Mouse (Mus musculus): ENCODE measurements around the gene Smarcc2. TPM values are rescaled to one million over a fixed set of nuclear protein-coding genes. Genes with fewer than 3 reads are reported as not detected.

The Smarcc2 gene
- total RNA-seq, 2 experiments from 2014 or later = 73.3 to 98.5 TPM

- peak; percentile 41 for ATAC-seq (replicated peaks; ENCODE audit: low FRiP score, low TSS enrichment, poor library complexity, severe bottlenecking)
Observed at GRCm38 (mm10) chr10:128440407-128440806, 18.6 kb upstream of the Smarcc2 start.

GRCm38 (mm10) chr10:128441324-128442119, 17.5 kb upstream of the Smarcc2 start:
- ATAC-seq (replicated peaks; ENCODE audit: low FRiP score, low TSS enrichment, poor library complexity, severe bottlenecking) = no peak

DNA sequence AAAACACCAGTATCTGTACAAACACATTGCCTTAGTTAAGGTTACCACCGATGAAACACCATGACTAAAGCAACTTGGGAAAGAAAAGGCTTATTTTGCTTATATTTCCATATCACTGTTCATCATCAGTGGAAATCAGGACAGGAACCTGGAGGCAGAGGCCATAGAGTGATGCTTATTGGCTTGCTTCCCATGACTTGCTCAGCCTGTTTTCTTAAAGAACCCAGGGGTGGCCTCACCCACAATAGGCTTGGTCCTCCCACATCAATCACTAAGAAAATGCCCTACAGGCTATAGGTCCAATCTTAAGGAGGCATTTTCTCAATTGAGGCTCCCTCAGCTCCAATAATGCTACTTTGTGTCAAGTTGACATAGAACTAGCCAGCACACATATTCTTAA, 16.3 kb upstream of the Smarcc2 start:
- no peak for ATAC-seq (replicated peaks; ENCODE audit: low FRiP score, low TSS enrichment, poor library complexity, severe bottlenecking)

- peak; percentile 40; the same call in 1 of the 2 replicates for ATAC-seq (replicated peaks; ENCODE audit: low FRiP score, low TSS enrichment, poor library complexity, severe bottlenecking)
Observed at GRCm38 (mm10) chr10:128444354-128444753, 14.7 kb upstream of the Smarcc2 start.

- ATAC-seq (replicated peaks; ENCODE audit: low FRiP score, low TSS enrichment, poor library complexity, severe bottlenecking) = 0 out of 2 replicates have a peak, but pooled peaks have one; percentile 11
Observed at GRCm38 (mm10) chr10:128445407-128445806, 13.6 kb upstream of the Smarcc2 start.

DNA sequence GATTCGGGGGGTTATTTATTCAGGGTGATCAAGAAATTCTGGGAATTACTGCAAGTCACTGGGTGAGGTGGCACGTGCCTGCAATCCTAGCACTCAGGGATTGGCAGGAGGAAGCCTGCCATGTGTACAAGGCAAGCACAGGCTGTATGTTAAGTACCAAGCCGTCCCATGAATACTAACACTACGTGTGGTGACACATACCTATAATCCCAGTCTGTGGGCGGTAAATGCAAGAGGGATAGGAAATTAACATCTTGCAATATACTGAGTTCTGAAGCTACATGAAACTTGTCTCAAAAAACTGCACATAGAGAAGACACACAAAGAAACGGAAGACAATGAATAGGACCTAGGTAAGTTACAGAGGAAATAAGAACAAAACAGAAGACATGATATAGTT, 8.0 kb upstream of the Smarcc2 start:
- no peak for ATAC-seq (replicated peaks; ENCODE audit: low FRiP score, low TSS enrichment, poor library complexity, severe bottlenecking)

DNA sequence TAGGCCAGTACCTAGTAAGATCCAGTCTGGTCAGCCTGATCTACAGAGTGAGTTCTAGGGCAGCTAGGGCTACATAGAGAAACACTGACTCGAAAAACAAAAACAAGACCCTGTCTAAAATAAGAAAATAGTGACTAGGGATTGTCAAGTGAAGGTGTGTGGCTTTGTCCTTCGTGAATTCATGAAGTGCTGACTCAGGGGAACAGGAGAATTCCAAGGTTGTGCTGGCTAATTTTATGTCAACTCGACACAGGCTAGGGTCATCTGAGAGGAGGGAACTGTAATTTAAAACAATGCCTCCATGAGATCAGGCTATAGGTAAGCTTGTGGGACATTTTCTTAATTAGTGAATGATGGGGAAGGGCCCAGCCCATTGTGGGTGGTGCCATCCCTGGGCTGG, 4.6 kb upstream of the Smarcc2 start:
- no peak for ATAC-seq (replicated peaks; ENCODE audit: low FRiP score, low TSS enrichment, poor library complexity, severe bottlenecking)

DNA sequence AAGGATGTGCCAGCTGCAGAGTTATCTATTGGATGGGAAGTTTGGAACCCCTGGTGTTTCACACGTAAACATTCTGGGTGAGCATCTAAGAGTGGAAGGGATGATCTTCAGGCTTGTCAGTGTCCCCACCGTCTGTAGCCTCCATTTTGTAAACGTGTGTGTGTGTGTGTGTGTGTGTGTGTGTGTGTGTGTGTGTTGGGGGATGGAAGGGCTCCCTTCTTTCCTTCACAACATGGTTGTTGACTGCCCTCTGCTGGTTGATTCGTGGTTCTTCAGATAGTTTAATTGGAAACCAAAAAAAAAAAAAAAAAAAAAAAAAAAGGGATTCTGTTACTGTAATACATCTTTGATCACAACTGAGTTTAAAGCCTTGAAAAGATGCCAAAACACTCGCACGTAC, 3.8 kb upstream of the Smarcc2 start:
- peak; percentile 18; the same call in 1 of the 2 replicates for ATAC-seq (replicated peaks; ENCODE audit: low FRiP score, low TSS enrichment, poor library complexity, severe bottlenecking)

- ATAC-seq (replicated peaks; ENCODE audit: low FRiP score, low TSS enrichment, poor library complexity, severe bottlenecking) = no peak
Observed at GRCm38 (mm10) chr10:128457676-128458075, 1.4 kb upstream of the Smarcc2 start.

- peak; percentile 72 for ATAC-seq (replicated peaks; ENCODE audit: low FRiP score, low TSS enrichment, poor library complexity, severe bottlenecking)
Observed at GRCm38 (mm10) chr10:128458348-128458718, 715 bp upstream of the Smarcc2 start.

DNA sequence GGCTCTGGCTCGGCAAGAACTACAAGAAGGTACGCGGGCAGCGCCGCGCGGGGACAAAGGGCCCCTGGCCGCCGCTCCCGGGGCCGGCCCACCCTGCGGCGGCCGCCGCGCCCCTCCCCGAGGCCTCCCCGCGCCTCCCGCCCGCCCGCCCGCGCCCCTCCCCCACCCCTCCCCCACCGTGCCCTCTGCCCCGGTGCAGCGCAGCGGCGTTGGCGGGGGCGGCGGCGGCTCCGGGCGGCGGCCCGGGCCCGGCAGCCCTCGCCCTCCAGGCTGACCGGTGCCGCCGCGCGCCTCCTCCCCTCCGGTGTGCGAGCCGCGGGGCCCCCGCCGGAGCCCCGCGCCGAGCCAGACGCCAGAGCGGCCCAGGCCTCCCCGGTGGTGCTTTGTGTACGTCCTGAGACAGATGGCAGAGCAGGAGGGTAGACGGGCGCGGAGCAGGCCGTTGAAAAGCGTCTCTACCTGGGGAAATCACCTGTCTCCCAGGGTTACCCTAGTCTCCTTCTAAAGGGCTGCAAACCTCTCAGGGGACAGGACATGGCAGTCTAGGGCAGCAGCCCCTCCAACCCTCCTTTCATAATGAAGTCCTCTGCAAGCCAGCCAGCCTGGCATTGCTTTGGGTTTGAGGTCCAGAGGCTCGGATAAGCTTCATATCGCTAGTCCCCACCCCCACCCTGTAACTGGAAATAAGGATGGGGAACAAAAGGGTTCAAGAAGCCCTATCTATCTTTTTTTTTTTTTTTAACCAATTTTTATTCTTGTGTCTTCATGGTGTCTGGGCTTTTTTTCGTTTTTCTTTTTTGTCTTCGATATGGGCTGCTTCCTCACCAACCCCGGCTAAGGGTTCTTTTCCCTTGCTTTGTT, 591 bp downstream of the Smarcc2 start:
- peak; percentile 39; the same call in 1 of the 2 replicates for ATAC-seq (replicated peaks; ENCODE audit: low FRiP score, low TSS enrichment, poor library complexity, severe bottlenecking)

- no peak for ATAC-seq (replicated peaks; ENCODE audit: low FRiP score, low TSS enrichment, poor library complexity, severe bottlenecking)
Observed at GRCm38 (mm10) chr10:128460270-128460630, 1.2 kb downstream of the Smarcc2 start.

DNA sequence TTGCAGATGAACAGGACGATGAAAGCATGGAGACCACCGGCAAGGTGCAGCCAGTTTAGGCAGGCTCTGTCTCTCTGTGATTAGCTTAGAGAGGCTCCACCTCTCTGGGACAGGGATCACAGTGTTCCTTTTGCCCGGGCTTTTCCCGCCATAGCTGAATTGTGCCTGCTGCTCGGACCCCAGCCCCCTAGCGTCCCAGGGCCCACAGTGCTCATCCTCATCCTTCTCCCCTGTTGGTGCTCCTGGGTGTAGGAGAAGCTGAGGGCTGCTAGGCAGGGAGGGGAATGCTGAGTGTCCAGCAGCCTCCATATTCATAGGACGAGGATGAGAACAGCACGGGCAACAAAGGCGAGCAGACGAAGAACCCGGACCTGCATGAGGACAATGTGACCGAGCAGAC, 15.3 kb downstream of the Smarcc2 start:
- ATAC-seq (replicated peaks; ENCODE audit: low FRiP score, low TSS enrichment, poor library complexity, severe bottlenecking) = no peak

DNA sequence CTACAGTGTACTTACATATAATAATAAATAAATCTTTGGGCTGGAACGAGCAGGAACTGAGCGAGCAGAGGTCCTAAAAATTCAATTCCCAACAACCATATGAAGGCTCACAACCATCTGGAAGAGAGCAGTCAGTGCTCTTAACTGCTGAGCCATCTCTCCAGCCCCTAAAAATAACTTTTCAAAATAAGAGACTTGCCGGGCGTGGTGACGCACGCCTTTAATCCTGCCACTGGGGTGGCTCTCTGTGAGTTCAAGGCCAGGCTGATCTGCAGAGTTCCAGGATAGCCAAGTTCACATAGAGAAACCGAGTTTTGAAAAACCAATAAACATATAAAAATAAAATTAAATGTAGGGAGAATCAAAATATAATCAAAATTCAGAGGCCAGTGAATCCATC, 27.3 kb downstream of the Smarcc2 start:
- ATAC-seq (replicated peaks; ENCODE audit: low FRiP score, low TSS enrichment, poor library complexity, severe bottlenecking) = no peak

DNA sequence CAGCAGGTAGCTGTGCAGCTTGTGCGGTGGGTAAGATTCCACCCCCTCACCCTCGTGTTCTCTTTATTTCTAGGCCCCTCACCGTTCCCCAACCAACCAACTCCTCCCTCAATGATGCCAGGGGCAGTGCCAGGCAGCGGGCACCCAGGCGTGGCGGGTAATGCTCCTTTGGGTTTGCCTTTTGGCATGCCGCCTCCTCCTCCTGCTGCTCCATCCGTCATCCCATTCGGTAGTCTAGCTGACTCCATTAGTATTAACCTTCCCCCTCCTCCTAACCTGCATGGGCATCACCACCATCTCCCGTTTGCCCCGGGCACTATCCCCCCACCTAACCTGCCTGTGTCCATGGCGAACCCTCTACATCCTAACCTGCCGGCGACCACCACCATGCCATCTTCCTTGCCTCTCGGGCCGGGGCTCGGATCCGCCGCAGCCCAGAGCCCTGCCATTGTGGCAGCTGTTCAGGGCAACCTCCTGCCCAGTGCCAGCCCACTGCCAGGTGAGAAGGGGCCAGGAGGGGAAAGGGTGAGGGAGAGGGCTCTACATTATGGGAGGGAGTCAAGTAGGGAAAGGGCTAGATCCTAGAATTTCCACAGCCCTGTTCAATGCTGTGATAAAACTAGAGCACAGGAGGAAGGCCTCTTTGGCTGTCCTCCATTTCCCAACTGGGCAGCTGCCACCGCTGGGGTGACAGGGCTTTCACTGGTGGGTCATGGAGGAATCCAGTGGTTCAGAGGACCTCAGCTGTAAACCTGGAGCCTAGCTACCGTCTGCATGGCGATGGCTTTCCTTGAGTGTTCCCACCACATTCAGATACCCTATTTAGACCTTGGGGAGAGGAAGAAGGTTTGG, 29.0 kb downstream of the Smarcc2 start:
- ATAC-seq (replicated peaks; ENCODE audit: low FRiP score, low TSS enrichment, poor library complexity, severe bottlenecking) = no peak

GRCm38 (mm10) chr10:128488776-128489175, 29.7 kb downstream of the Smarcc2 start:
- no peak for ATAC-seq (replicated peaks; ENCODE audit: low FRiP score, low TSS enrichment, poor library complexity, severe bottlenecking)

GRCm38 (mm10) chr10:128489380-128489779, 30.3 kb downstream of the Smarcc2 start:
- no peak for ATAC-seq (replicated peaks; ENCODE audit: low FRiP score, low TSS enrichment, poor library complexity, severe bottlenecking)

DNA sequence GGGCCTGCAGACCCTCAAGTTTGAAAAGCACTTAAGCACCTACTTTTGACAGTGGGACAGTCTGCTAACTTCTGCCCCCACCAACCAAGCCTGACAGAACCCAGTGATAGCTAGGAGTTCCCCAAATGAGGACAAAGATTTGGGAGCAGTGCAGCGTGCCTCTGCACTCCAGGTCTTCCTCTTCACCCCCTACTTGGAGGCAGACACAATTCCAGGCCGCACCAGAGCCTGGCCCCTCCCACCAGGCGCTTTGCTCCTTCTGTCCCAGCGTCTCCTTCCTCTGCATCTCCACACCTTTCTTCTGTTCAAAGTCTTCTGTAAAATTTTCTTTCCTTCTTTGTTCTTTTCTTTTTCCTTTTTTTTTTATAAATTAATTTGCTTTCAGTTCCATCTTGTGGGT, 30.7 kb downstream of the Smarcc2 start:
- no peak for ATAC-seq (replicated peaks; ENCODE audit: low FRiP score, low TSS enrichment, poor library complexity, severe bottlenecking)

DNA sequence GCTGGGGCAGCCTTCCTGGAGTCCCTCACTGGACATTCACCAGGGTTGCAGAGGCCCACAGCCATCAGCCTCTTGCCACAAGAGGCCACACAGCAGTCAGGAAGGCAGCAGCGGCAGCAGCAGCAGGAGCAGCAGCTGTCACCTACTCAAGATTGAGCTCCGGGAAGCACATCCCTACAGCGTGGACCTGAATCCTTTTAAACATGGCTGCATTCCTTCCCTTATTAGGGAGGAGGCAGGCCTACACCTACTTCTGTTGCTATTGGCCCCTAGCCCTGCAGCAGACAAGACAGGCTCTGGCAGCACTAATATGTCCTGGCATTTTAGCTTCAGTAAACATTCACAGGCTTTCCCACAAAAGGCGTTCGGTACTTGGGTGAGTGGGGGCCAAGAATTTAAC, 31.2 kb downstream of the Smarcc2 start:
- ATAC-seq (replicated peaks; ENCODE audit: low FRiP score, low TSS enrichment, poor library complexity, severe bottlenecking) = no peak

- no peak for ATAC-seq (replicated peaks; ENCODE audit: low FRiP score, low TSS enrichment, poor library complexity, severe bottlenecking)
Observed at GRCm38 (mm10) chr10:128490912-128491311, 31.9 kb downstream of the Smarcc2 start.
